In the genomic region with DNA sequence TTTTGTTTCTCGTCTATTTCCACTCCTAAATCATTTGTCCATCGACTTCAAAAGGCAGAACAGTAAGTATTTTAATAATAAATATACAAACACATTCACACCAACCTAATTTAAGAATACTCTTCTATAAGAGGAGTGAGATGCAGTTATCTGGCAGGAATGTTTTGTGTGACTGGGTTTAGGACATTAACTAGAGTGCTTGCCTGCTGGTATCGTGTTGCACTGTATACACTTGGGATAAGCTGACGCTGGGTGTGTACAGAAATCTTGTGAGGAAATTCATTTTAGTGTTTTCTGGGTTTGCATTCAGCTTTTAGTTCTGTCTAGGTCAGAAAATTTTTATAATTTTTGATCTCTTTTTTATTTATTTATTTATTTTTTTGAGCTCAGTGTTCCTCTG, we compare ENCODE assay signal across 12 mouse cellular contexts.
"Had no signal": no experiment of that assay in that cellular context is flagged by ENCODE, and none has a peak within 500 bp of the region (broad histone marks: within the 10 kb centered on the region; RNA-seq: fewer than 3 reads in every experiment).

No protein-coding gene starts in this region.

- H3K4me2 ChIP-seq: liver, embryonic 11.5 days; midbrain, embryonic 12.5 days had no signal

- DNase-seq: kidney, adult 18-20 months; left cerebral cortex, postnatal 4 days; liver, postnatal 0 days; thymus, adult 18-20 months; thymus, postnatal 36 days had no signal

- H3K4me1 ChIP-seq: megakaryocyte, embryonic 14.5 days had no signal

- H3K27me3 ChIP-seq: limb, embryonic 15.5 days; megakaryocyte, embryonic 14.5 days; neural tube, embryonic 12.5 days had no signal

- H3K9me3 ChIP-seq: limb, embryonic 12.5 days; limb, embryonic 15.5 days; midbrain, embryonic 12.5 days; neural tube, embryonic 12.5 days had no signal

- H3K4me3 ChIP-seq: limb, embryonic 12.5 days; limb, embryonic 15.5 days; megakaryocyte, embryonic 14.5 days; midbrain, embryonic 12.5 days; neural tube, embryonic 12.5 days had no signal

- H3K36me3 ChIP-seq: limb, embryonic 12.5 days; limb, embryonic 15.5 days; midbrain, embryonic 12.5 days; neural tube, embryonic 12.5 days had no signal

- H3K9ac ChIP-seq: limb, embryonic 12.5 days; limb, embryonic 15.5 days; liver, embryonic 14.5 days; liver, postnatal 0 days; midbrain, embryonic 12.5 days had no signal

- ATAC-seq: liver, postnatal 0 days had no signal

- H3K27ac ChIP-seq: limb, embryonic 15.5 days; liver, embryonic 14.5 days; midbrain, embryonic 12.5 days; neural tube, embryonic 12.5 days had no signal
